Mouse (Mus musculus) spleen, postnatal 14 days (tissue): ENCODE data around the gene Atp6v0e.

Experiments
- DNase-seq, 2 experiments: peaks; one replicate each; pipeline ENCODE4 v3.0.0; 2021 to 2022; ENCODE audit warnings: low spot score in 2 of 2

Atp6v0e gene

DNA sequence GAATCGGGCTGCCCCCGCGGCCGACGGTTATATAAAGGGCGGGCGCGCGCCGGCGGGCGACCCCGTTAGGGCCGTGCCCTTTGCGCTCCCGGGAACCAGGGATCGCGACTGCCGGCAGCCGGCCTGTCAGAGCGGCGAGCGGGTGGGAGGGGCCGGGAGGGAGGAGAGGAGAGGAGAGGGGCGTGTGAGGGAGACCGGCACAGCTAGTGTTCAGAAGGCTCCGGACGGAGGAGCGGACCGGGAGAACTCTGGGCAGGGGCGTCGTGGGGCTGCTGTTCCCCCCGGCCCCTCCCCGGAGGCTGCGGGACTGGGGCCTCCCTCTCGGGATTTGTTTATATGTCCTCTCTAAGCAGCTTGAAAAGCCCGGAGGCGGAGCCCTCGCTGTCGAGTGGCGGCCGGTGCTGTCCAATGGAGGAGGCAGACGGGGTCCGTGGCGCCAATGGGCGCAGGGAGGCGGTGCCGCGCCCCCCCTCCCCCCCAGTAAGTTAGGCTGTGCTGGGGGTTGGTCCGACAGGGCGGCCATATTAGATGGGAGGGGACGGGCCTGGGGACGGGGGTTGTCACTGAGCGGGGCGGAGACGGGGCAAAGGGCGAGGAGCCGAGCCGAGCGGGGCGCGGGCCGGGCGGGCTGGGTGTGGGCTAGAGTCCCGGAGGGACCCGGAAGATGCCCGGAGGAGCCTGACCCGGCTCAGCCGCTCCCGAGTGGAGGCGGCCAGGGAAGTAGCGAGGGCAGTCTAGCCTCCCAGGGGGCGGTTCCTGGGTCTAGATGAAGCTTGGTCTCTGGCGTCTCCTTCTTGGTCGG, 53.1 kb downstream of the Atp6v0e start:
- peak; percentile 89 to 91 for DNase-seq

DNA sequence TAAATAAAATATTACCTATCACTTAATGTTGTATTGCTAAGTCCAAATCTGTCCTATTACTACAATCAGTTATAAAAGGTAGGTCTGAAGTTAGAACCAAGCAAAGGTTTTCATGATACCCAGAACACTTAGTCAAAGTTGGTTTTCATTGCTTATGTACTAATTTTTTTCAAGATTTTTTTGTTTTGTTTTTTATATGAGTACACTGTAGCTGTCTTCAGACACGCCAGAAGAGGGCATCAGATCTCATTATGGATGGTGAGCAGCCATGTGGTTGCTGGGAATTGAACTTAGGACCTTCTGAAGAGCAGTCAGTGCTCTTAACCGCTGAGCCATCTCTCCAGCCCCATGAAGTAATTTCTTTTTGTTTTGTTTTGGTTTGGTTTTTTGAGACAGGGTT, 54.8 kb downstream of the Atp6v0e start:
- DNase-seq, result no peak

DNA sequence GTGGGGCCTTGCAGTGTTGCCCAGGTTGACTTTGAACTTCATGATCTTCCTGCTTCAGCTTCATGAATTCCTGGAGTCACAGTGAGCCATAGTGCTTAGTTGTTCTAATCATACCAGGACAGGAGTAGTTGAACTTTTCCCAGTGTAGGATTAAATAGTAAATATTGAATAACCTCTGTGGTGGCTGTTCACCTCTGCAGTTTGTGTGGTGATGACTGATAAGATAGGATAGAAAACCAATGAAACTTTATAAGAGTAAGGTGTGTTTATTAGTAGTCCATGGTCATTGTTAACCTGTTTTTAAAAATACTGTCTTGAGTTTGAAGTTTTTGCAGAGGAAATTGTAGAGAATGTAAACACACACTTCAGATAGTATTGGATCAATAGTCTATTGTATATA, 56.4 kb downstream of the Atp6v0e start:
- no peak for DNase-seq

DNA sequence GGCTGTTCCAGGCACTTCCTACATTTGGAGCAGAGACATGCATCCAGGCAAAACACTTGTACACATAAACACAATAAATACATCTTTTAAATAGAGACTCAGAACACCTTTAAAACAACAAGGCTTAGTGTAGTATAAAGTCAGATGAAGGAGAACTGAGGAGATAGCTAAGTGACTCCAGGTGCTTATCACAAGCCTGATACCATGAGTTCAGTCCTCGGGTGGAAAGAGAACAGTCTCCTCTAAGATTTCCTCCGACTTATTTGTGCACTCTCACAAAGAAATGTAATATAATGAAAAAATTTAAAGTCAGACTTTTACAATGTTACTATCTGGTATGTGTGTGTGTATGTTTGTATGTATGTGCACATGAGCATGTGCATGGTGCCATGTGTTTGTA, 58.8 kb downstream of the Atp6v0e start:
- no peak for DNase-seq

DNA sequence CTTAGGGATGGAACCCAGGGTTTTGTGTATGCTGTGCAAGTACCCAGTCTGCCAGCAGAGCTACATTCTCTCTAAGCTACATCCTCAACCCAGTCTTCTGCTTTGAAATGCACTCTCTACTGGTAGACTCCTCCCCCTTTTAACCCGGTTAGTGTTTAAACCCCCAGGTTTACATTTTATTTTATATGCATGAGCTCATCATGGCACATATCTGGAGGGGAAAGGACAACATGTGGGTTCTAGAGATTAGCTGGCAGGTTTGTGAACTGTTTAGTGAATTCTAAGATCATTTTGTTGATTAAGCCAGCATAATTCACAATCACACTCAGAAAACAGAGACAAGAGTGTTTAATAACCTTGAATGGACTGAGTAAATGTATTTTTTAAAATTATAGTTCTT, 61.8 kb downstream of the Atp6v0e start:
- no peak for DNase-seq

DNA sequence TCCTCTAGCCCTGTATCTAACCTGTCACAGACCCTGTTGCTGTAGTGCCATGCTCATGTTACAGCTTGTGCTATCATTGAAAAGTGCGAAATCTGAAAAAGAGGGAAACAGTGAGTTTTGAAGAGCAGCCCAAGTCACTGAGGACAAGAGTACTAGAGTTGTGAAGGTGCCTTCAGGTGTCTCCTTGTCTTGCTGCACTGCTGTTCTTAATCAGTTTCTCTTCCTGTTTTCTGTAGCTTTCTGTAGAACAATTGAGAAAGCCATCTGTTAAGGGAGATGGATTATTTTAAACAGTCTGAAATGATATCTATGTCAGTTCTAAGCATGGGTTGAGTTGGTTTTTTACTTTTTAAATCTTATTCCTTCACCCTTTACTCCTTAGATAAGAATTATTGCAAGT, 63.6 kb downstream of the Atp6v0e start:
- no peak for DNase-seq

DNA sequence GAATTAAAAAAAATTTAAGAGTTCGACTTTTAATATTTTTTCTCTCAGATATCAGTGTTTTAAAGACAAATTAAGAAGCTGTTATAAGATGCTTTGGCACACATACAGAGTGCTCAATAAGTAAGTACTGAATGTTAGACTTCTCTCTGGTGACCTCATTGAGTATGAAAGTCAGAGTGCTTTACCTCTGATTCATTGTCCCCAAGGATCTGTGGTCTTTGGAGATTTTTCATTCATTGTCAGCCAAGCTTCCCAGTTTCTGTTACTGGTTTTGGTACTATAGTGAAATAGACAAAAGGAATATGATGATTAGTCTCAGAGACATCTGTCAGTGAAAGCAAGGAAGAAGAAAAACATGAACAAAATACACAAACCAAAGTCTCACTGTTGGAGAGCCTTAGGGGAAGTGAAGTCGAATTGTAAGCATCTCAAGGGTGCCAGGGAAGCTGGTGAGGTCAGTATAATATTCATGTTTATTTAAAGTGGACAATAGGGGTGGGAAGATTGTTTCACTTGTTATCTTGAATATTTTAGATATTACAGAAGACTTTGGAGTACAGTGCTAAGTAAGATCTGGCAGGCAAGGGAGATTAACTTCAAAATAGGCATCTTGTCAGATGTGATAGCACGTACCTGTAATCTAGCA, 64.2 kb downstream of the Atp6v0e start:
- DNase-seq, result no peak

DNA sequence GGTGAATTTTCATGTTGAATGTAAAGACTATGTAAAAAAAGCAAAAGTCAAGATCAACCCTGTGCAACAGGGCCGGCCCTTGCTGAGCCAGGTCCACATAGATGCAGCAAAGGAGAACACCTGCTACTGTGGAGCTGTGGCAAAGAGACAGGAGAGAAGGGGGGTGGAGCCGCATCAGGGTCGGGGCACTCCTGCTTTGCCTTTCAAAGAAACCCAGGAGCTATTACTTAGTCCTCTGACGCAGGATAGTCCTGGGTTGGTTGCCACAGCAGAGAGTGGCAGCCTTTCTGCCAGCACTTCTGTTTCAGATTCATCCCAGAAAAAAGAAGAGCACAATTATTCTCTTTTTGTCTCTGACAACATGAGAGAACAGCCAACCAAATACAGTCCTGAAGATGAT, 79.5 kb downstream of the Atp6v0e start:
- no peak for DNase-seq

DNA sequence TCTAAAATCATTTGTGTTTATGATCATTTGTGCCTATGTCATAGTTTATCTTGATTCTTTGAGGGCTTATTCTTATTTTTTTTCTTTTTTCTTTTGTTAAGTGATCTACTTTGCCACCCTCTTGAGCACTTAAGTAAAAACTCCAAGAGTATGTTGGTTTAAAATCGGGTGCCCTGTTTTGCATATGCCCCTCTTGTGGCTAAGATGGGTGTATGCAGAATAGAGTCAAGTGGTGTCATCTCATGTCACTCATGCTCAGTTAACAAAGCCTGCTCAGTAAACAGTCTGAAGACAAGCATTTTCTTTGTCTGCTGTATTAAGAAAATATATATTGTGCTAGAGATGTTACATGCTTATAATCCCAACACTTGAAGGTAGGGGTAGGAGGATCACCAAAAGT, 80.3 kb downstream of the Atp6v0e start:
- no peak for DNase-seq
